Mouse (Mus musculus): ENCODE measurements around the gene Dnmbp. TPM values are rescaled to one million over a fixed set of nuclear protein-coding genes. Genes with fewer than 3 reads are reported as not detected.

The Dnmbp gene
- 17.4 and 20.1 TPM in 2 replicates for total RNA-seq (2017)

- ATAC-seq (replicated peaks in 1 of 2; ENCODE audit: insufficient read depth in 1 of 2, low FRiP score in 2 of 2, low TSS enrichment in 1 of 2, low read depth in 1 of 2, poor library complexity in 2 of 2, severe bottlenecking in 2 of 2) = peak; percentile 62 to 74
Observed at GRCm38 (mm10) chr19:43939769-43940689, at the start of gene Dnmbp. Gene Dnmbp, minus strand, starts transcription at chr19:43940191.

GRCm38 (mm10) chr19:43986069-43986794 is 46.2 kb upstream of the Dnmbp start, which contains the start of gene Cpn1:
Gene Cpn1, minus strand, starts transcription at chr19:43986556.
- ATAC-seq (replicated peaks in 1 of 2; ENCODE audit: insufficient read depth in 1 of 2, low FRiP score in 2 of 2, low TSS enrichment in 1 of 2, low read depth in 1 of 2, poor library complexity in 2 of 2, severe bottlenecking in 2 of 2) = peak in 1 of 2 experiments; percentile 48; a peak in 1 of 4 replicates

- ATAC-seq (replicated peaks in 1 of 2; ENCODE audit: insufficient read depth in 1 of 2, low FRiP score in 2 of 2, low TSS enrichment in 1 of 2, low read depth in 1 of 2, poor library complexity in 2 of 2, severe bottlenecking in 2 of 2) = no peak
Observed at GRCm38 (mm10) chr19:43981992-43982391, 42.0 kb upstream of the Dnmbp start.

- no peak for ATAC-seq (replicated peaks in 1 of 2; ENCODE audit: insufficient read depth in 1 of 2, low FRiP score in 2 of 2, low TSS enrichment in 1 of 2, low read depth in 1 of 2, poor library complexity in 2 of 2, severe bottlenecking in 2 of 2)
Observed at GRCm38 (mm10) chr19:43980711-43981110, 40.7 kb upstream of the Dnmbp start.

GRCm38 (mm10) chr19:43977799-43978198 is 37.8 kb upstream of the Dnmbp start:
- no peak for ATAC-seq (replicated peaks in 1 of 2; ENCODE audit: insufficient read depth in 1 of 2, low FRiP score in 2 of 2, low TSS enrichment in 1 of 2, low read depth in 1 of 2, poor library complexity in 2 of 2, severe bottlenecking in 2 of 2)

GRCm38 (mm10) chr19:43976661-43977060 is 36.7 kb upstream of the Dnmbp start:
- ATAC-seq (replicated peaks in 1 of 2; ENCODE audit: insufficient read depth in 1 of 2, low FRiP score in 2 of 2, low TSS enrichment in 1 of 2, low read depth in 1 of 2, poor library complexity in 2 of 2, severe bottlenecking in 2 of 2) = no peak

- no peak for ATAC-seq (replicated peaks in 1 of 2; ENCODE audit: insufficient read depth in 1 of 2, low FRiP score in 2 of 2, low TSS enrichment in 1 of 2, low read depth in 1 of 2, poor library complexity in 2 of 2, severe bottlenecking in 2 of 2)
Observed at GRCm38 (mm10) chr19:43974221-43974620, 34.2 kb upstream of the Dnmbp start.

- ATAC-seq (replicated peaks in 1 of 2; ENCODE audit: insufficient read depth in 1 of 2, low FRiP score in 2 of 2, low TSS enrichment in 1 of 2, low read depth in 1 of 2, poor library complexity in 2 of 2, severe bottlenecking in 2 of 2) = no peak
Observed at GRCm38 (mm10) chr19:43973711-43974110, 33.7 kb upstream of the Dnmbp start.

- ATAC-seq (replicated peaks in 1 of 2; ENCODE audit: insufficient read depth in 1 of 2, low FRiP score in 2 of 2, low TSS enrichment in 1 of 2, low read depth in 1 of 2, poor library complexity in 2 of 2, severe bottlenecking in 2 of 2) = no peak
Observed at GRCm38 (mm10) chr19:43972129-43972528, 32.1 kb upstream of the Dnmbp start.

- no peak for ATAC-seq (replicated peaks in 1 of 2; ENCODE audit: insufficient read depth in 1 of 2, low FRiP score in 2 of 2, low TSS enrichment in 1 of 2, low read depth in 1 of 2, poor library complexity in 2 of 2, severe bottlenecking in 2 of 2)
Observed at GRCm38 (mm10) chr19:43968436-43969026, 28.5 kb upstream of the Dnmbp start.

GRCm38 (mm10) chr19:43966481-43966880 is 26.5 kb upstream of the Dnmbp start:
- ATAC-seq (replicated peaks in 1 of 2; ENCODE audit: insufficient read depth in 1 of 2, low FRiP score in 2 of 2, low TSS enrichment in 1 of 2, low read depth in 1 of 2, poor library complexity in 2 of 2, severe bottlenecking in 2 of 2) = no peak

- ATAC-seq (replicated peaks in 1 of 2; ENCODE audit: insufficient read depth in 1 of 2, low FRiP score in 2 of 2, low TSS enrichment in 1 of 2, low read depth in 1 of 2, poor library complexity in 2 of 2, severe bottlenecking in 2 of 2) = peak; percentile 74 to 82
Observed at GRCm38 (mm10) chr19:43965496-43966085, 25.6 kb upstream of the Dnmbp start.

- ATAC-seq (replicated peaks in 1 of 2; ENCODE audit: insufficient read depth in 1 of 2, low FRiP score in 2 of 2, low TSS enrichment in 1 of 2, low read depth in 1 of 2, poor library complexity in 2 of 2, severe bottlenecking in 2 of 2) = no peak
Observed at GRCm38 (mm10) chr19:43962795-43963194, 22.8 kb upstream of the Dnmbp start.

- no peak for ATAC-seq (replicated peaks in 1 of 2; ENCODE audit: insufficient read depth in 1 of 2, low FRiP score in 2 of 2, low TSS enrichment in 1 of 2, low read depth in 1 of 2, poor library complexity in 2 of 2, severe bottlenecking in 2 of 2)
Observed at GRCm38 (mm10) chr19:43961185-43961584, 21.2 kb upstream of the Dnmbp start.

- no peak for ATAC-seq (replicated peaks in 1 of 2; ENCODE audit: insufficient read depth in 1 of 2, low FRiP score in 2 of 2, low TSS enrichment in 1 of 2, low read depth in 1 of 2, poor library complexity in 2 of 2, severe bottlenecking in 2 of 2)
Observed at GRCm38 (mm10) chr19:43960014-43960413, 20.0 kb upstream of the Dnmbp start.

- peak; percentile 73 to 88 for ATAC-seq (replicated peaks in 1 of 2; ENCODE audit: insufficient read depth in 1 of 2, low FRiP score in 2 of 2, low TSS enrichment in 1 of 2, low read depth in 1 of 2, poor library complexity in 2 of 2, severe bottlenecking in 2 of 2)
Observed at GRCm38 (mm10) chr19:43959162-43959561, 19.2 kb upstream of the Dnmbp start.

GRCm38 (mm10) chr19:43957881-43958280 is 17.9 kb upstream of the Dnmbp start:
- ATAC-seq (replicated peaks in 1 of 2; ENCODE audit: insufficient read depth in 1 of 2, low FRiP score in 2 of 2, low TSS enrichment in 1 of 2, low read depth in 1 of 2, poor library complexity in 2 of 2, severe bottlenecking in 2 of 2) = no peak

Data from hematopoietic stem cell, adult 5-6 weeks (primary cell).